Mouse (Mus musculus): Measurements from ENCODE around the gene Slc5a5. TPM values are rescaled to one million over a fixed set of nuclear protein-coding genes. Genes with fewer than 3 reads are reported as not detected.

The Slc5a5 gene
- polyA plus RNA-seq, 1 experiment = 3.0 TPM

GRCm38 (mm10) chr8:70857516-70857915, 35.0 kb downstream of the Slc5a5 start:
- TF ChIP-seq USF1 (IDR thresholded peaks at IDR 0.05; ENCODE audit: low read depth) (peak; percentile 10), MYOD1 (IDR thresholded peaks at IDR 0.05; ENCODE audit: control insufficient read depth in 1 of 3, insufficient read length in 2 of 3, low read depth in 2 of 3) (no peak), CEBPB (IDR thresholded peaks at IDR 0.05; ENCODE audit: insufficient read depth, poor library complexity, severe bottlenecking) (no peak), E2F4 (IDR thresholded peaks at IDR 0.05; ENCODE audit: insufficient read depth) (no peak), REST (IDR thresholded peaks at IDR 0.05; ENCODE audit: insufficient read depth, insufficient read length) (no peak), MYOG (IDR thresholded peaks at IDR 0.05; ENCODE audit: control insufficient read depth in 1 of 3, insufficient read depth in 1 of 3, insufficient read length in 2 of 3, low read depth in 2 of 3) (no peak)
- no peak overlapping the region for H3ac ChIP-seq (ENCODE audit: control insufficient read depth, insufficient read length)
- H3K27me3 ChIP-seq (ENCODE audit: control insufficient read depth, insufficient read depth, insufficient read length) = no peaks in the 10 kb centered on the region
- no peaks in the 10 kb centered on the region for H3K79me2 ChIP-seq (ENCODE audit: control insufficient read depth, insufficient read depth)
- H3K4me2 ChIP-seq (ENCODE audit: low read depth) = no peak overlapping the region
- H3K4me3 ChIP-seq = no peak overlapping the region
- no peaks in the 10 kb centered on the region for H3K36me3 ChIP-seq (ENCODE audit: control insufficient read depth, insufficient read depth)

- H3K27me3 ChIP-seq (ENCODE audit: control insufficient read depth, insufficient read depth, insufficient read length) = no peaks in the 10 kb centered on the region
- H3ac ChIP-seq (ENCODE audit: control insufficient read depth, insufficient read length) = no peak overlapping the region
- TF ChIP-seq MAX (IDR thresholded peaks at IDR 0.05; ENCODE audit: low read depth) (no peak), USF1 (IDR thresholded peaks at IDR 0.05; ENCODE audit: low read depth) (no peak), SRF (IDR thresholded peaks at IDR 0.05; ENCODE audit: control insufficient read depth, insufficient read length, low read depth) (no peak), REST (IDR thresholded peaks at IDR 0.05; ENCODE audit: insufficient read depth, insufficient read length) (no peak), E2F4 (IDR thresholded peaks at IDR 0.05; ENCODE audit: insufficient read depth) (no peak), MYOG (IDR thresholded peaks at IDR 0.05; ENCODE audit: control insufficient read depth in 1 of 3, insufficient read depth in 1 of 3, insufficient read length in 2 of 3, low read depth in 2 of 3) (no peak), CEBPB (IDR thresholded peaks at IDR 0.05; ENCODE audit: insufficient read depth, poor library complexity, severe bottlenecking) (no peak), POLR2A (IDR thresholded peaks at IDR 0.05; ENCODE audit: insufficient read length, low read depth) (peak; percentile 56), TCF3 (IDR thresholded peaks at IDR 0.05; ENCODE audit: insufficient read length, low read depth) (no peak), MYOD1 (IDR thresholded peaks at IDR 0.05; ENCODE audit: control insufficient read depth in 1 of 3, insufficient read length in 2 of 3, low read depth in 2 of 3) (no peak), POLR2AphosphoS2 (IDR thresholded peaks at IDR 0.05; ENCODE audit: insufficient read length, low read depth) (peak; percentile 64)
- peak overlapping the region; percentile 18 for H3K4me3 ChIP-seq
- H3K36me3 ChIP-seq (ENCODE audit: control insufficient read depth, insufficient read depth) = no peaks in the 10 kb centered on the region
- peak overlapping the region; percentile 81 for H3K4me2 ChIP-seq (ENCODE audit: low read depth)
- H3K79me2 ChIP-seq (ENCODE audit: control insufficient read depth, insufficient read depth) = no peaks in the 10 kb centered on the region
These were observed 35.9 kb downstream of the Slc5a5 start for GRCm38 (mm10) chr8:70856541-70857197.

GRCm38 (mm10) chr8:70856028-70856427, 36.5 kb downstream of the Slc5a5 start:
- H3K4me3 ChIP-seq = peak overlapping the region; percentile 18
- H3K79me2 ChIP-seq (ENCODE audit: control insufficient read depth, insufficient read depth) = no peaks in the 10 kb centered on the region
- peak overlapping the region; percentile 81 for H3K4me2 ChIP-seq (ENCODE audit: low read depth)
- no peak overlapping the region for H3ac ChIP-seq (ENCODE audit: control insufficient read depth, insufficient read length)
- TF ChIP-seq E2F4 (IDR thresholded peaks at IDR 0.05; ENCODE audit: insufficient read depth) = no peak
- TF ChIP-seq TCF12 (IDR thresholded peaks at IDR 0.05; ENCODE audit: insufficient read depth, poor library complexity, severe bottlenecking) = no peak
- no peak for TF ChIP-seq MYOD1 (IDR thresholded peaks at IDR 0.05; ENCODE audit: control insufficient read depth in 1 of 3, insufficient read length in 2 of 3, low read depth in 2 of 3)
- TF ChIP-seq POLR2AphosphoS2 (IDR thresholded peaks at IDR 0.05; ENCODE audit: insufficient read length, low read depth) = no peak
- no peak for TF ChIP-seq REST (IDR thresholded peaks at IDR 0.05; ENCODE audit: insufficient read depth, insufficient read length)
- no peak for TF ChIP-seq CEBPB (IDR thresholded peaks at IDR 0.05; ENCODE audit: insufficient read depth, poor library complexity, severe bottlenecking)
- no peak for TF ChIP-seq MAX (IDR thresholded peaks at IDR 0.05; ENCODE audit: low read depth)
- TF ChIP-seq POLR2A (IDR thresholded peaks at IDR 0.05; ENCODE audit: insufficient read length, low read depth) = no peak
- TF ChIP-seq SRF (IDR thresholded peaks at IDR 0.05; ENCODE audit: control insufficient read depth, insufficient read length, low read depth) = no peak
- no peak for TF ChIP-seq USF1 (IDR thresholded peaks at IDR 0.05; ENCODE audit: low read depth)
- no peaks in the 10 kb centered on the region for H3K27me3 ChIP-seq (ENCODE audit: control insufficient read depth, insufficient read depth, insufficient read length)
- H3K36me3 ChIP-seq (ENCODE audit: control insufficient read depth, insufficient read depth) = no peaks in the 10 kb centered on the region

- no peak overlapping the region for H3K4me3 ChIP-seq
- TF ChIP-seq TCF3 (IDR thresholded peaks at IDR 0.05; ENCODE audit: insufficient read length, low read depth) (no peak), USF1 (IDR thresholded peaks at IDR 0.05; ENCODE audit: low read depth) (no peak), CEBPB (IDR thresholded peaks at IDR 0.05; ENCODE audit: insufficient read depth, poor library complexity, severe bottlenecking) (no peak), POLR2AphosphoS2 (IDR thresholded peaks at IDR 0.05; ENCODE audit: insufficient read length, low read depth) (no peak), REST (IDR thresholded peaks at IDR 0.05; ENCODE audit: insufficient read depth, insufficient read length) (no peak), MAX (IDR thresholded peaks at IDR 0.05; ENCODE audit: low read depth) (no peak), TCF12 (IDR thresholded peaks at IDR 0.05; ENCODE audit: insufficient read depth, poor library complexity, severe bottlenecking) (no peak), POLR2A (IDR thresholded peaks at IDR 0.05; ENCODE audit: insufficient read length, low read depth) (no peak), MYOG (IDR thresholded peaks at IDR 0.05; ENCODE audit: control insufficient read depth in 1 of 3, insufficient read depth in 1 of 3, insufficient read length in 2 of 3, low read depth in 2 of 3) (no peak), MYOD1 (IDR thresholded peaks at IDR 0.05; ENCODE audit: control insufficient read depth in 1 of 3, insufficient read length in 2 of 3, low read depth in 2 of 3) (no peak), E2F4 (IDR thresholded peaks at IDR 0.05; ENCODE audit: insufficient read depth) (no peak), SRF (IDR thresholded peaks at IDR 0.05; ENCODE audit: control insufficient read depth, insufficient read length, low read depth) (no peak)
These were observed 38.7 kb downstream of the Slc5a5 start for GRCm38 (mm10) chr8:70853863-70854262.

More at GRCm38 (mm10) chr8:70853863-70854262, 38.7 kb downstream of the Slc5a5 start:
- Histone ChIP-seq H3K79me2 (ENCODE audit: control insufficient read depth, insufficient read depth) (no peaks in the 10 kb centered on the region), H3K27me3 (ENCODE audit: control insufficient read depth, insufficient read depth, insufficient read length) (no peaks in the 10 kb centered on the region), H3K4me2 (ENCODE audit: low read depth) (no peak overlapping the region), H3ac (ENCODE audit: control insufficient read depth, insufficient read length) (no peak overlapping the region), H3K36me3 (ENCODE audit: control insufficient read depth, insufficient read depth) (no peaks in the 10 kb centered on the region)
